Mouse (Mus musculus): ENCODE results near the gene Cdk13.

DNA sequence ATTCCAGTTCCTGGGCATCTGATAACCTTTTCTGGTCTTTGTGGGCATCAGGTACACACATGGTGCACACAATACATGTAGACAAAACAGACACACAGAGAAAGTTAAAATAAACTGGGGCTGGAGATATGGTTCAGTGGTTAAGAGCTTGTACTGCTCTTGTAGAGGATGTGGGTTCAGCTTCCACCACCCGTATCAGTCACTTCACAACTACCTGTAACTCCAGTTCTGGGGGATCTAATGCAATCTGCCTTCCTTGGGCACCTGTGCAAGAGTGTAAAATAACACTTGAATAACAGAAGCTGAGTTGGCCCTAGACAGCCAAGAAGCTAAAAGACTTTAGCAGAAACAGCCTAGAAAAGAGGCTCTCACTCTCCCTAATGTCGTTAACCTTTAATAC is 12.3 kb upstream of the Cdk13 start:
- no peak for TF ChIP-seq POLR2A (IDR thresholded peaks at IDR 0.05; ENCODE audit: insufficient read depth, low read depth, low read length)
- no peak for TF ChIP-seq CTCF (IDR thresholded peaks at IDR 0.05; ENCODE audit: insufficient read depth, low read depth, low read length)
